ENCODE assay signal across 15 mouse cellular contexts in genomic region chr9:111427891-111428555, GRCm38 (mm10). TPM values are rescaled to one million over a fixed set of nuclear protein-coding genes. Genes with fewer than 3 reads are reported as not detected.
DNase-seq lines count a peak whose midpoint lies in the region; ATAC-seq and TF ChIP-seq lines count a peak whose summit lies in the region.
"Had no signal": no experiment of that assay in that cellular context is flagged by ENCODE, and none has a peak within 500 bp of the region (broad histone marks: within the 10 kb centered on the region; RNA-seq: fewer than 3 reads in every experiment).

No protein-coding gene starts in this region.

- peak; percentile 45 for DNase-seq in forebrain, postnatal 0 days
- DNase-seq in kidney, adult 9 months: peak; percentile 58
- DNase-seq in midbrain, embryonic 14.5 days: peak; percentile 41
- DNase-seq: B cell, adult 2 months; cerebellum, postnatal 25 days had no signal

- TF ChIP-seq CTCF in forebrain, postnatal 0 days (IDR thresholded peaks at IDR 0.05; ENCODE audit: low read depth): peak; percentile 39
- peak; percentile 10; the same call in 1 of the 2 replicates for TF ChIP-seq CTCF in cortical plate, adult 2 months (IDR thresholded peaks at IDR 0.05; ENCODE audit: extremely low read depth, insufficient read depth, low read length)

- no peaks in the 10 kb centered on the region for H3K4me1 ChIP-seq in forebrain, postnatal 0 days (ENCODE audit: insufficient read depth)
- H3K4me1 ChIP-seq in forebrain, embryonic 12.5 days: peaks cover 7% of the 10 kb centered on the region; the same call in 1 of the 2 replicates
- no peaks in the 10 kb centered on the region for H3K4me1 ChIP-seq in kidney, embryonic 16.5 days (ENCODE audit: insufficient read depth, low read length)
- H3K4me1 ChIP-seq in midbrain, embryonic 14.5 days (ENCODE audit: control insufficient read depth, insufficient read depth, low read length): peaks cover 5% of the 10 kb centered on the region
- H3K4me1 ChIP-seq in midbrain, embryonic 16.5 days (ENCODE audit: control insufficient read depth, insufficient read depth, low read length): 0 out of 2 replicates have a peak, but pooled peaks cover 2% of the 10 kb centered on the region
- peaks cover 1% of the 10 kb centered on the region for H3K4me1 ChIP-seq in cortical plate, adult 2 months (ENCODE audit: control insufficient read depth, insufficient read depth, low read length)
- H3K4me1 ChIP-seq: limb, embryonic 15.5 days; stomach, embryonic 15.5 days had no signal

- no peaks in the 10 kb centered on the region for H3K27me3 ChIP-seq in forebrain, postnatal 0 days (ENCODE audit: insufficient read depth, low read length)
- H3K27me3 ChIP-seq in forebrain, embryonic 12.5 days: no peaks in the 10 kb centered on the region; the same call in 1 of the 2 replicates
- H3K27me3 ChIP-seq in kidney, embryonic 16.5 days (ENCODE audit: insufficient read depth, low read length): no peaks in the 10 kb centered on the region
- H3K27me3 ChIP-seq in midbrain, embryonic 14.5 days (ENCODE audit: control insufficient read depth, insufficient read depth, low read length): no peaks in the 10 kb centered on the region
- H3K27me3 ChIP-seq in midbrain, embryonic 16.5 days (ENCODE audit: control insufficient read depth, insufficient read depth, low read depth, low read length): no peaks in the 10 kb centered on the region
- H3K27me3 ChIP-seq: limb, embryonic 15.5 days; stomach, embryonic 15.5 days had no signal

- H3K9me3 ChIP-seq in forebrain, postnatal 0 days (ENCODE audit: low read length): no peaks in the 10 kb centered on the region
- no peaks in the 10 kb centered on the region for H3K9me3 ChIP-seq in forebrain, embryonic 12.5 days
- no peaks in the 10 kb centered on the region for H3K9me3 ChIP-seq in kidney, embryonic 16.5 days (ENCODE audit: low read length)
- no peaks in the 10 kb centered on the region for H3K9me3 ChIP-seq in midbrain, embryonic 14.5 days (ENCODE audit: control insufficient read depth, low read length)
- H3K9me3 ChIP-seq in midbrain, embryonic 16.5 days (replicated peaks; ENCODE audit: control insufficient read depth, low read length, poor library complexity, severe bottlenecking): no peaks in the 10 kb centered on the region
- H3K9me3 ChIP-seq: limb, embryonic 15.5 days; stomach, embryonic 15.5 days had no signal

- H3K36me3 ChIP-seq in forebrain, postnatal 0 days (ENCODE audit: insufficient read depth): no peaks in the 10 kb centered on the region
- H3K36me3 ChIP-seq in forebrain, embryonic 12.5 days (replicated peaks): no peaks in the 10 kb centered on the region
- no peaks in the 10 kb centered on the region for H3K36me3 ChIP-seq in kidney, embryonic 16.5 days (ENCODE audit: insufficient read depth, low read length)
- H3K36me3 ChIP-seq in midbrain, embryonic 14.5 days (ENCODE audit: control insufficient read depth, insufficient read depth, low read length): no peaks in the 10 kb centered on the region
- H3K36me3 ChIP-seq in midbrain, embryonic 16.5 days (ENCODE audit: control insufficient read depth, insufficient read depth, low read length): no peaks in the 10 kb centered on the region
- H3K36me3 ChIP-seq: limb, embryonic 15.5 days; stomach, embryonic 15.5 days had no signal

- H3K27ac ChIP-seq in forebrain, postnatal 0 days (ENCODE audit: low read depth, low read length): 0 out of 2 replicates have a peak overlapping the region, but pooled peaks have one; percentile 1
- H3K27ac ChIP-seq in forebrain, embryonic 12.5 days: no peak overlapping the region
- no peak overlapping the region for H3K27ac ChIP-seq in kidney, embryonic 16.5 days (ENCODE audit: low read length)
- no peak overlapping the region for H3K27ac ChIP-seq in midbrain, embryonic 14.5 days (replicated peaks; ENCODE audit: low read depth, low read length)
- H3K27ac ChIP-seq in midbrain, embryonic 16.5 days (ENCODE audit: low read length): no peak overlapping the region; the same call in 1 of the 2 replicates
- H3K27ac ChIP-seq in cortical plate, adult 2 months (ENCODE audit: insufficient read depth, low read length): no peak overlapping the region
- H3K27ac ChIP-seq: limb, embryonic 15.5 days; stomach, embryonic 15.5 days had no signal

- ATAC-seq in forebrain, postnatal 0 days: 0 out of 2 replicates have a peak, but pooled peaks have one; percentile 43
- ATAC-seq in forebrain, embryonic 12.5 days (ENCODE audit: low FRiP score): no peak
- ATAC-seq in kidney, embryonic 16.5 days (ENCODE audit: low FRiP score, low TSS enrichment): no peak
- no peak for ATAC-seq in midbrain, embryonic 14.5 days (ENCODE audit: low FRiP score, low TSS enrichment)
- no peak; the same call in 1 of the 2 replicates for ATAC-seq in midbrain, embryonic 16.5 days
- no peak for ATAC-seq in CD4-positive, CD25-positive, alpha-beta regulatory T cell, adult 4 months

- no peak overlapping the region for H3K4me3 ChIP-seq in forebrain, postnatal 0 days (ENCODE audit: low read depth, low read length)
- no peak overlapping the region for H3K4me3 ChIP-seq in forebrain, embryonic 12.5 days (replicated peaks)
- H3K4me3 ChIP-seq in kidney, embryonic 16.5 days (ENCODE audit: low read length): no peak overlapping the region
- H3K4me3 ChIP-seq in midbrain, embryonic 14.5 days (replicated peaks; ENCODE audit: low read depth, low read length): no peak overlapping the region
- H3K4me3 ChIP-seq in midbrain, embryonic 16.5 days (ENCODE audit: low read depth, low read length): no peak overlapping the region
- H3K4me3 ChIP-seq in cortical plate, adult 2 months (ENCODE audit: insufficient read depth, low read length): no peak overlapping the region
- H3K4me3 ChIP-seq: limb, embryonic 15.5 days; stomach, embryonic 15.5 days had no signal

- H3K9ac ChIP-seq in forebrain, postnatal 0 days: no peak overlapping the region
- no peak overlapping the region for H3K9ac ChIP-seq in forebrain, embryonic 12.5 days
- H3K9ac ChIP-seq in kidney, embryonic 16.5 days (replicated peaks; ENCODE audit: low read length): no peak overlapping the region
- no peak overlapping the region for H3K9ac ChIP-seq in midbrain, embryonic 14.5 days (replicated peaks; ENCODE audit: low read length)
- H3K9ac ChIP-seq in midbrain, embryonic 16.5 days (ENCODE audit: low read depth, low read length): no peak overlapping the region
- H3K9ac ChIP-seq: limb, embryonic 15.5 days; stomach, embryonic 15.5 days had no signal

- TF ChIP-seq POLR2A in cortical plate, adult 2 months (IDR thresholded peaks at IDR 0.05; ENCODE audit: extremely low read depth, insufficient read depth, low read length): no peak

- 80% methylated on average over 9 of the region's 9 CpGs for WGBS in forebrain, postnatal 0 days
- 85% methylated on average over 9 of the region's 9 CpGs for WGBS in forebrain, embryonic 12.5 days
- 85% methylated on average over 9 of the region's 9 CpGs for whole genome bisulfite sequencing in kidney, embryonic 16.5 days
- WGBS in midbrain, embryonic 14.5 days: 82% methylated on average over 9 of the region's 9 CpGs
- WGBS in midbrain, embryonic 16.5 days: 81% methylated on average over 9 of the region's 9 CpGs

- no peak overlapping the region for H3K4me2 ChIP-seq in forebrain, postnatal 0 days (ENCODE audit: low read depth)
- no peak overlapping the region for H3K4me2 ChIP-seq in forebrain, embryonic 12.5 days
- no peak overlapping the region for H3K4me2 ChIP-seq in kidney, embryonic 16.5 days (replicated peaks; ENCODE audit: low read depth, low read length)
- no peak overlapping the region for H3K4me2 ChIP-seq in midbrain, embryonic 14.5 days (ENCODE audit: low read length)
- no peak overlapping the region for H3K4me2 ChIP-seq in midbrain, embryonic 16.5 days (ENCODE audit: low read length)
- H3K4me2 ChIP-seq: limb, embryonic 15.5 days; stomach, embryonic 15.5 days had no signal

RNA-seq across cellular contexts. Expression of gene Dclk3, which starts 10.9 kb away (rescaled TPM):
- 20.1 and 20.8 TPM in 2 replicates for total RNA-seq in forebrain, postnatal 0 days (2014; rRNA removed)
- 8.6 and 11.6 TPM in 2 replicates for polyA plus RNA-seq in forebrain, postnatal 0 days (2015; fragmentation: Nextera tagmentation; extraction: Ambion mirVana)
- 0.91 and 1.1 TPM in 2 replicates for polyA plus RNA-seq in forebrain, embryonic 12.5 days (2016; fragmentation: Nextera tagmentation; extraction: Ambion mirVana)
- 5.4 and 6.0 TPM in 2 replicates for polyA plus RNA-seq in kidney, embryonic 16.5 days (2015; fragmentation: Nextera tagmentation; extraction: Ambion mirVana)
- polyA plus RNA-seq in midbrain, embryonic 14.5 days (2014; fragmentation: Nextera tagmentation; extraction: Ambion mirVana): 3.4 and 4.3 TPM in 2 replicates
- 7.0 and 7.5 TPM in 2 replicates for polyA plus RNA-seq in midbrain, embryonic 16.5 days (2015; fragmentation: Nextera tagmentation; extraction: Ambion mirVana)
- 24.8 and 28.7 TPM in 2 replicates for polyA plus RNA-seq in cortical plate, adult 2 months (2012; rRNA removed)
- polyA plus RNA-seq in CD4-positive, CD25-positive, alpha-beta regulatory T cell, adult 4 months (2017; shearing (Covaris generic)): not detected
- total RNA-seq: granulocyte monocyte progenitor cell, adult 5-6 weeks; hematopoietic stem cell, adult 5-6 weeks; megakaryocyte progenitor cell, adult 5-6 weeks had no signal
